Mouse (Mus musculus) heart, embryonic 16.5 days (tissue): Measurements from ENCODE around the gene Ccdc86. TPM values are rescaled to one million over a fixed set of nuclear protein-coding genes. Genes with fewer than 3 reads are reported as not detected.

Source experiments
- ATAC-seq: fragments of 200-750 bp; cut with Nextera tagmentation; replicated peaks from 2 replicates; pipeline ENCODE4 v1.8.0; 2017; ENCODE audit warnings: moderate number of reproducible peaks; ENCODE audit not compliant: insufficient read depth, low FRiP score; ENCODE audit errors: extremely low read depth
- H3K27ac ChIP-seq: fragments of 300-500 bp; sonication (generic); 2 replicates; pipeline ENCODE4 v1.5.1; 2014; ENCODE audit warnings: mild to moderate bottlenecking, low read length, control low read depth, moderate library complexity
- H3K27me3 ChIP-seq: fragments of 300-500 bp; sonication (generic); 2 replicates; pipeline ENCODE4 v1.6.1; 2014; ENCODE audit warnings: low read length, mixed read lengths; ENCODE audit not compliant: control insufficient read depth, insufficient read depth
- H3K36me3 ChIP-seq: fragments of 300-500 bp; sonication (generic); 2 replicates; pipeline ENCODE4 v1.6.1; 2014; ENCODE audit not compliant: control insufficient read depth, insufficient read depth
- H3K4me1 ChIP-seq: fragments of 300-500 bp; sonication (generic); 2 replicates; pipeline ENCODE4 v1.6.1; 2014; ENCODE audit warnings: low read length, mixed read lengths; ENCODE audit not compliant: control insufficient read depth, insufficient read depth
- H3K4me2 ChIP-seq: fragments of 300-500 bp; sonication (generic); 2 replicates; pipeline ENCODE4 v1.6.1; 2014; ENCODE audit warnings: low read depth, mild to moderate bottlenecking, control low read depth, low read length
- H3K4me3 ChIP-seq: fragments of 300-500 bp; sonication (generic); 2 replicates; pipeline ENCODE4 v1.5.1; 2014; ENCODE audit warnings: mild to moderate bottlenecking, control low read depth, low read length
- H3K9ac ChIP-seq: fragments of 300-500 bp; sonication (generic); 2 replicates; pipeline ENCODE4 v1.6.1; 2014; ENCODE audit warnings: low read length, control low read depth
- H3K9me3 ChIP-seq: fragments of 300-500 bp; sonication (generic); replicated peaks from 2 replicates; pipeline ENCODE4 v1.6.1; 2016; ENCODE audit warnings: low read length; ENCODE audit not compliant: control insufficient read depth
- WGBS: fragments of 180-500 bp; shearing (Covaris S2); extraction: QIAGEN DNeasy Blood & Tissue Kit; methylation state at CpG from one replicate; pipeline ENCODE4 v1.1.7; 2014; 5-methylcytosine and 5-hydroxymethylcytosine counted together
- polyA plus RNA-seq: library from polyadenylated mRNA; unstranded; fragments of >200 nt; fragmentation: Nextera tagmentation; extraction: Ambion mirVana; gene quantifications from 2 replicates; pipeline ENCODE4 v1.2.1, GENCODE M21; 2015

Ccdc86 gene
- polyA plus RNA-seq, 1 experiment from 2014 or later = 17.7 TPM

DNA sequence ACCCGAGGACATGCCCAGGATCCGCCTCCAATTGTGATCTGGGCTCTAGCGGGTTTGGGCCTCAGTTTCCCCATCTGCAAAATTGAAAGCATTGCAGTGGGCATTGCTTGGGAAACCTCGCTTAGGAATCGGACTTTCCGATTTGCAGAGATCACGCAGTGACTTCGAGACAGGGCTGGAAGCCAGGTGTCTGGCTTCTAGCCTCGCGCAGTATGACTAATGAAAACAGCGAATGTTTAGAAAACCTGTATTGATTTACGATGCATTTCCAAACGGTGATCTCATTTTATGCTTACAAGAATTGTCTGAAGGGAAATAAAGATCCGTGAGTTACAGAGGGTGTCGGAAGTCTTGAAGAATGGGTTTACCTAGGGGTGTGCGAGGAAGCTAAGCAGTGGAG, 53.4 kb downstream of the Ccdc86 start:
- Histone ChIP-seq H3K36me3 (peaks cover 21% of the 10 kb centered on the region), H3K9me3 (no peaks in the 10 kb centered on the region), H3K27me3 (no peaks in the 10 kb centered on the region), H3K4me1 (peaks cover 18% of the 10 kb centered on the region), H3K27ac (peak overlapping the region; percentile 92), H3K4me3 (peak overlapping the region; percentile 79), H3K9ac (peak overlapping the region; percentile 90), H3K4me2 (peak overlapping the region; percentile 80)
- ATAC-seq = no peak
- WGBS = 1% methylated on average over 16 of the region's 16 CpGs

DNA sequence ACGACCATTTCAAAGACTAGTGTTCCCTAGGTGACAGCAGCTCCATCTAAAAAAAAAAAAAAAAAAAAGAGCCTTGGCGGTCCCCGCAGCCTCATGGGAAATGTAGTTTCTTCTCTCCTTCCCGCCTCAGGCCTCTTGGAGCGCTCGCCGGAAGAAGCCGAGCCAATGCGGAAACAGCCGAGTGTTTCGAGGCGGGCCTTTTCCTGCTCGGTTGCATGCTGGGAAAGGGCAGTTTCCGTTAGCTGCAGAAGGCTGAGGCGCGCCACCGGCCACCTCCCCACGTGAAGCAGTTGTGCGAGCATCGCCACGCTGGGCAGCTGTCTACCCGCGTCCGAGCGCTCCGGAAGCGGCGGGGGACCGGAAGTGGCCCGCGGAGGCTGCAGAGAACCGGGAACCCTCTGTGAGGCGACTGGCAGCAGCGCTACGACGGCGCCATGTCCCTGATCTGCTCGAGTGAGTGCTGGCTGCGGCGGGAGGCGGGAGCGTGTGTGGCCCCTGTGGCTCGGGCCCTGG, 54.0 kb downstream of the Ccdc86 start, which contains the start of gene Prpf19:
Gene Prpf19 (plus strand): TSS at position 216 of the 513 bp plus-strand sequence.
- peak; percentile 92 for ATAC-seq
- under 1% methylated on average over 43 of the region's 43 CpGs for WGBS
- peak within 1 kb of the TSS; percentile 90 for H3K9ac ChIP-seq

DNA sequence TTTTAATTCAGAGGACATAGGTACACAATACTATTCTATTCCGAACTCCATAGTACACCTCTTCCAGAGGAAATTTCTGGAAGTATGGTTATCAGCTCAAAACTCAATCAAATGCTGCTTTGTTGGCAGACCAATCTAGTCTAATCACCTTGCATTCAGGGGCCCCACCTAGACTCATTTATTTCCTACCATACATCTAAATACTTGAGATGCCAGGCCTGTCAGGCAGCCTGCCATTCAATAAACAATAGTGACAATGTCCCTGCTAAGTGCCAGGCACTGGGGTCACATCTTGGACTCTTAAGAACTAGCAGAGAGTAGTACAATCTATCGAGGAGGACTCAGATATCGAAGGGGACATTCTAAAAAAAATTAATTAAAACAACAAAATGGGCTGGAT, 56.9 kb downstream of the Ccdc86 start:
- Histone ChIP-seq H3K9me3 (no peaks in the 10 kb centered on the region), H3K4me3 (no peak overlapping the region), H3K27ac (no peak overlapping the region), H3K36me3 (no peaks in the 10 kb centered on the region), H3K9ac (no peak overlapping the region), H3K4me2 (no peak overlapping the region), H3K4me1 (peaks cover 13% of the 10 kb centered on the region), H3K27me3 (no peaks in the 10 kb centered on the region)
- no peak for ATAC-seq
- 87% methylated on average over 3 of the region's 3 CpGs for WGBS

More for the DNA sequence above, 54.0 kb downstream of the Ccdc86 start, which contains the start of gene Prpf19:
- peaks cover 15% of the 10 kb centered on the region for H3K36me3 ChIP-seq
- peaks cover 18% of the 10 kb centered on the region for H3K4me1 ChIP-seq
- no peaks in the 10 kb centered on the region for H3K27me3 ChIP-seq
- H3K4me3 ChIP-seq = peak within 1 kb of the TSS; percentile 79
- peak within 1 kb of the TSS; percentile 92 for H3K27ac ChIP-seq
- no peaks in the 10 kb centered on the region for H3K9me3 ChIP-seq
- peak within 1 kb of the TSS; percentile 80 for H3K4me2 ChIP-seq

Other genes starting within 250 kb of the Ccdc86 start
- 1.6 and 3.0 TPM in 2 replicates for gene Cd5, start 210.3 kb downstream of the Ccdc86 start, polyA plus RNA-seq
- gene Cd6, start 119.2 kb downstream of the Ccdc86 start, polyA plus RNA-seq = 0.91 and 4.3 TPM in 2 replicates
- gene Slc15a3, start 109.5 kb downstream of the Ccdc86 start, polyA plus RNA-seq = 0.42 and 0.92 TPM in 2 replicates
- gene Tmem132a, start 79.3 kb downstream of the Ccdc86 start, polyA plus RNA-seq = 36.7 and 47.0 TPM in 2 replicates
- gene Tmem109, start 67.3 kb downstream of the Ccdc86 start, polyA plus RNA-seq = 108 and 112 TPM in 2 replicates
- 35.9 and 37.7 TPM in 2 replicates for gene Prpf19, start 54.0 kb downstream of the Ccdc86 start, polyA plus RNA-seq
- gene Zp1, start 28.6 kb downstream of the Ccdc86 start, polyA plus RNA-seq = 0.14 TPM in 1 of 2 replicates, not detected in the other
- gene Ptgdr2, start 12.1 kb downstream of the Ccdc86 start, polyA plus RNA-seq = 0.11 and 0.24 TPM in 2 replicates
- gene Ms4a10, start 25.4 kb upstream of the Ccdc86 start, polyA plus RNA-seq = not detected in 2 replicates
- gene Ms4a15, start 44.0 kb upstream of the Ccdc86 start, polyA plus RNA-seq = not detected in 2 replicates
- not detected in 2 replicates for gene Ms4a18, start 68.8 kb upstream of the Ccdc86 start, polyA plus RNA-seq
- 0.22 and 0.30 TPM in 2 replicates for gene Ms4a8a, start 131.8 kb upstream of the Ccdc86 start, polyA plus RNA-seq
- not detected in 2 replicates for gene 1700017D01Rik, start 181.6 kb upstream of the Ccdc86 start, polyA plus RNA-seq
- gene 1700025F22Rik, start 216.1 kb upstream of the Ccdc86 start, polyA plus RNA-seq = not detected in 2 replicates
- not detected in 2 replicates for gene Ms4a13, start 247.5 kb upstream of the Ccdc86 start, polyA plus RNA-seq